Mouse (Mus musculus) embryonic facial prominence, embryonic 12.5 days (tissue): ENCODE measurements around the gene Hoxa4. TPM values are rescaled to one million over a fixed set of nuclear protein-coding genes. Genes with fewer than 3 reads are reported as not detected.

Experiments
- ATAC-seq: fragments of 200-750 bp; cut with Nextera tagmentation; 2 replicates; pipeline ENCODE4 v1.8.0; 2017; ENCODE audit not compliant: insufficient number of reproducible peaks, insufficient read depth, low FRiP score, low TSS enrichment
- H3K27ac ChIP-seq: fragments of 300-500 bp; sonication (generic); 2 replicates; pipeline ENCODE4 v1.5.1; 2016; ENCODE audit warnings: mild to moderate bottlenecking
- H3K27me3 ChIP-seq: fragments of 300-500 bp; sonication (generic); 2 replicates; pipeline ENCODE4 v1.6.1; 2016; ENCODE audit warnings: mild to moderate bottlenecking, moderate library complexity
- H3K36me3 ChIP-seq: fragments of 300-500 bp; sonication (generic); 2 replicates; pipeline ENCODE4 v1.6.1; 2016; ENCODE audit warnings: mild to moderate bottlenecking
- H3K4me1 ChIP-seq: fragments of 300-500 bp; sonication (generic); 2 replicates; pipeline ENCODE4 v1.6.1; 2016
- H3K4me2 ChIP-seq: fragments of 300-500 bp; sonication (generic); replicated peaks from 2 replicates; pipeline ENCODE4 v1.6.1; 2016; ENCODE audit warnings: mild to moderate bottlenecking, moderate library complexity
- H3K4me3 ChIP-seq: fragments of 300-500 bp; sonication (generic); 2 replicates; pipeline ENCODE4 v1.5.1; 2016; ENCODE audit warnings: mild to moderate bottlenecking
- H3K9ac ChIP-seq: fragments of 300-500 bp; sonication (generic); 2 replicates; pipeline ENCODE4 v1.6.1; 2016; ENCODE audit warnings: mild to moderate bottlenecking, moderate library complexity
- H3K9me3 ChIP-seq: fragments of 300-500 bp; sonication (generic); 2 replicates; pipeline ENCODE4 v1.6.1; 2016; ENCODE audit warnings: mild to moderate bottlenecking, moderate library complexity
- WGBS: fragments of 180-500 bp; shearing (Covaris S2); methylation state at CpG from one replicate; pipeline ENCODE4 v1.1.7; 2016; 5-methylcytosine and 5-hydroxymethylcytosine counted together
- polyA plus RNA-seq: library from polyadenylated mRNA; unstranded; fragments of >200 nt; fragmentation: Nextera tagmentation; extraction: Ambion mirVana; gene quantifications from 2 replicates; pipeline ENCODE4 v1.2.1, GENCODE M21; 2016

Hoxa4 gene
- polyA plus RNA-seq, 1 experiment from 2014 or later, result not detected

- under 1% methylated on average over 39 of the region's 39 CpGs for WGBS
- Histone ChIP-seq H3K27me3 (peaks cover 88% of the 10 kb centered on the region), H3K27ac (peak overlapping the region; percentile 86), H3K4me2 (peak overlapping the region; percentile 39), H3K36me3 (no peaks in the 10 kb centered on the region), H3K9ac (peak overlapping the region; percentile 53), H3K4me3 (peak overlapping the region; percentile 36), H3K4me1 (no peaks in the 10 kb centered on the region), H3K9me3 (no peaks in the 10 kb centered on the region)
- 0 out of 2 replicates have a peak, but pooled peaks have one; percentile 28 for ATAC-seq
Measured at GRCm38 (mm10) chr6:52164051-52164625, 27.4 kb downstream of the Hoxa4 start.

- Histone ChIP-seq H3K4me3 (peak overlapping the region; percentile 36), H3K36me3 (no peaks in the 10 kb centered on the region), H3K9ac (peak overlapping the region; percentile 53), H3K4me1 (0 out of 2 replicates have a peak, but pooled peaks cover 2% of the 10 kb centered on the region), H3K27me3 (peaks cover 90% of the 10 kb centered on the region), H3K27ac (peak overlapping the region; percentile 86), H3K9me3 (no peaks in the 10 kb centered on the region), H3K4me2 (peak overlapping the region; percentile 39)
- ATAC-seq, result no peak
- WGBS, result 1% methylated on average over 17 of the region's 17 CpGs
Measured at GRCm38 (mm10) chr6:52163366-52164031, 28.1 kb downstream of the Hoxa4 start.

DNA sequence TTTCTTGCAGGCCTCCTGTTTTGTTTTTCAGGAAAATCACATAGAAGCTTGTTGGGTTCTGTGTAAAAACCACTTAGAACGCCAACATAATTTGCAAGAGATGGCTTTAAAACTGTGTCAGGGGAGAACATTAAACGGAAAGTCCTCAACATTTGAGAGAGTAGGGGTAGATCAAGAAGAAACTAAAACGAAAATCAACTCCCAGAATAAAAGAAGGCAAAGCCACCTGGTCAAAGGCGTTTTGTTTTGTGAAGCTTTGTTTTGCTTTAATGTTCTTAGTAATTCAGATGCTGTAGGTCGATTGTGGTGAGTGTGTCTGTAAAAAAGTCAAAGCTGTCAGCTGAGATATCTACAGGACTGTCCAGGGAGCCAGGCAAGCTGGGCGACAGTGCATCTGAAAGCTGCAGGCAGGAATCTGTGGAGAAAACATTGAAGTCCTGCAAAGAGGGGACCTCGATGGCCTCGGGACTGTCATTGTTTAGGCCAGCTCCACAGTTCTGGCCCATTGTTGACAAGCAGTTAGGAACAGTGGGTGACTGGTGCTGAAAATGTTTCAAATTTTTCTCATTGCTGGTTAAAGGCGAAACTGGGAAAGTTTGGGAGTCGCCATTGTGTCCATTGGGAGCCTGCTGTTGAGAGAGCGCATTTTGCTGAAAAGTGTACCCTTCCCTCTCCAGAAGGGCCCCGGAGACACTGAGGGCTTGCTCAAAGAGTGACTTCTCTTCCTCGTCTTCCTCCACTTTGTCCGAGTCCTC is 28.8 kb downstream of the Hoxa4 start:
- peak overlapping the region; percentile 39 for H3K4me2 ChIP-seq
- peak overlapping the region; percentile 86 for H3K27ac ChIP-seq
- H3K27me3 ChIP-seq, result peaks cover 90% of the 10 kb centered on the region
- 2% methylated on average over 14 of the region's 14 CpGs for WGBS
- no peak for ATAC-seq
- peak overlapping the region; percentile 39 for H3K9ac ChIP-seq
- no peaks in the 10 kb centered on the region for H3K36me3 ChIP-seq
- H3K4me1 ChIP-seq, result 0 out of 2 replicates have a peak, but pooled peaks cover 4% of the 10 kb centered on the region
- H3K4me3 ChIP-seq, result peak overlapping the region; percentile 36
- H3K9me3 ChIP-seq, result no peaks in the 10 kb centered on the region

DNA sequence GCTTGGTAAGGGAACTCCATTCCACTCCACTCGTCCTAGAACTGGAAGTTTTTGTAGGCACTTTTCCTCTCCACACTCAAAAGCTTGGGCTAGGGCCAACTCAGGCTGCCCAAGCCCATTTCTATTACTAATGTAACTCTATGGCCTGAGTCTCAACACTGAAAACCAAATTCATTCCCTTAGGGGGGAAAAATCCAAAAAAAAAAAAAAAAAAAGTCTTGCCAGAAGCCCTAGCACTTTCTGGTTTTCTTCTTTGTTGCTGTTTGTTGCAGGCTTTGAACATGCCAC is 29.5 kb downstream of the Hoxa4 start:
- H3K9me3 ChIP-seq, result no peaks in the 10 kb centered on the region
- WGBS, result 10% methylated on average over 1 of the region's 1 CpGs
- H3K4me1 ChIP-seq, result 0 out of 2 replicates have a peak, but pooled peaks cover 4% of the 10 kb centered on the region
- 0 out of 2 replicates have a peak overlapping the region, but pooled peaks have one; percentile 12 for H3K4me3 ChIP-seq
- peak overlapping the region; percentile 39 for H3K4me2 ChIP-seq
- no peak overlapping the region for H3K27ac ChIP-seq
- no peak for ATAC-seq
- no peak overlapping the region; the same call in 1 of the 2 replicates for H3K9ac ChIP-seq
- no peaks in the 10 kb centered on the region for H3K36me3 ChIP-seq
- peaks cover 91% of the 10 kb centered on the region for H3K27me3 ChIP-seq

DNA sequence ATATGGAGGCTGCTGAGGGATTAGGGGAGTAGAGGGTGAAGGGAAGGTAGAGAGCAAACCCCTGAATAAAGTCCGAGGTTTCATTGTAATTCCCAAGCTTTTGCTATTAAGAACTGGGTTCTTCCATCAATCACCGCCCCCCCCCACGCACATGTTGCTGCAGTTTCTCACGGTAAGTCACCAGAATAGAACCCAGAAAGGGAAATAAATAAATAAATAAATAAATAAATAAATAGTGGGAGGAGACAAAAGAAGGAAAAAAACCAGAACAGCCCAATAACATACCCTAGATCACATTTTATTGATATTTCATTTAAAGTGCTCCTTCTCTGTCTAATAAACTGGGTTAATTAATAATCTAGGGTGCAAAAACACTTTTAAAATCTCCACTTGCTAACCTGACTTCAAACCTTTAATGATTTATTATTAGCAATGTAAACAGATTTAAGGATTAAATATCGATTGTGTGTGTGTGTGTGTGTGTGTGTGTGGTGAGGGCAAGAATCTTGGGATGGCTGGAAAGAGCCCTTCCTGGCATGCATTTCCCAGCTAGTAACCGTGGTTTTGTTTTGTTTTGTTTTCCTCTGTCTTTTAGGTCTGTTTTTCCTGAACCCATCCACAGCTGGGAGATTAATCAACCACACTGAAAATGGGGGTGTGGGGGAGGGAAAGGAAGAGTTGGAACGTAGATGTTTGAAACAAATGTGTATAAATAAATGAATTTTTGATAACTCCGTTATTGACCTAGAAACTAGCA is 30.0 kb downstream of the Hoxa4 start:
- no peak for ATAC-seq
- H3K4me2 ChIP-seq, result peak overlapping the region; percentile 99
- 3% methylated on average over 8 of the region's 8 CpGs for WGBS
- H3K4me1 ChIP-seq, result 0 out of 2 replicates have a peak, but pooled peaks cover 4% of the 10 kb centered on the region
- H3K9me3 ChIP-seq, result no peaks in the 10 kb centered on the region
- H3K9ac ChIP-seq, result peak overlapping the region; percentile 40; the same call in 1 of the 2 replicates
- H3K27ac ChIP-seq, result no peak overlapping the region
- H3K27me3 ChIP-seq, result peaks cover 92% of the 10 kb centered on the region
- H3K4me3 ChIP-seq, result peak overlapping the region; percentile 15
- H3K36me3 ChIP-seq, result no peaks in the 10 kb centered on the region

DNA sequence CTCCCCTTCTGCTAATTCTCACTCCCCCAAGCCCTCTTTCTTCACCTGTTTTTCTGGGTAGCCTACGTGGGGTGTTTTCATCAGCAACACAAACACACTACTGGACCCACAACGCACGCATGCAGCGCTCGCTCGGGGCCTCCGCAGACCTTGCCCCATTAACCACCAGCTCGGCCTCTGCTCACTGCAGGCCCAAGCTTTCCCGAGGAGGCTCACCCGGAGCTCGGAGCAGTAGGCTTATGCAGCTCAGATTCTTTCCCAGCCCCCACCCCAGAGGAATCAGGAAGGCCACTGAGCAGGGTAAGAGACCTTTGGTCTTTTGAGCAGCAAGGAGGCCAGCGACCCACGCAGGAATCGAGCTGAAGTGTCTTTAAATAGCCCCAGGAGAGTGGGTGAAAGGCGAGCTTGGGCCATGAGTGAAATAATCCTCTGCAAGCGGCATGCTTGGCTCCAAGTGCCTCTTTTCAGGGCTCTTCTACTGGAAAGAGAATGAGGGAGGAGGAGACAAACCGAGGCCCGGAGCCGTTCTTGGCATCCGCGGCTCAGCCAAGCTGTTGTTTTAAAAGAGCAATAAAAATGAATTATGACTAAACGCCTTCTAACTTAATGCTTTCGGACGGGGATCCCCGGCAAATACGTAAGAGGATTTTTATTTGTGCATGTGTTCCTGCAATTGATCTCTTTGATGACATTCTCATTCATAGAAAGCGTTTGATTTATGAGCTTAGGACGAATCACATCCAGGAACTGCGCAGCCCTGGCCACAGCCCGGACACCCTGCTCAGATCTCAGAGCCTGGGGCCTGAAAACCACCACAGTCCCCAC is 30.8 kb downstream of the Hoxa4 start:
- no peaks in the 10 kb centered on the region for H3K9me3 ChIP-seq
- H3K9ac ChIP-seq, result peak overlapping the region; percentile 40; the same call in 1 of the 2 replicates
- H3K4me2 ChIP-seq, result peak overlapping the region; percentile 99
- H3K4me3 ChIP-seq, result peak overlapping the region; percentile 15
- H3K27ac ChIP-seq, result peak overlapping the region; percentile 32; the same call in 1 of the 2 replicates
- no peak for ATAC-seq
- whole genome bisulfite sequencing, result 1% methylated on average over 30 of the region's 30 CpGs
- peaks cover 92% of the 10 kb centered on the region for H3K27me3 ChIP-seq
- no peaks in the 10 kb centered on the region for H3K36me3 ChIP-seq
- 0 out of 2 replicates have a peak, but pooled peaks cover 4% of the 10 kb centered on the region for H3K4me1 ChIP-seq

DNA sequence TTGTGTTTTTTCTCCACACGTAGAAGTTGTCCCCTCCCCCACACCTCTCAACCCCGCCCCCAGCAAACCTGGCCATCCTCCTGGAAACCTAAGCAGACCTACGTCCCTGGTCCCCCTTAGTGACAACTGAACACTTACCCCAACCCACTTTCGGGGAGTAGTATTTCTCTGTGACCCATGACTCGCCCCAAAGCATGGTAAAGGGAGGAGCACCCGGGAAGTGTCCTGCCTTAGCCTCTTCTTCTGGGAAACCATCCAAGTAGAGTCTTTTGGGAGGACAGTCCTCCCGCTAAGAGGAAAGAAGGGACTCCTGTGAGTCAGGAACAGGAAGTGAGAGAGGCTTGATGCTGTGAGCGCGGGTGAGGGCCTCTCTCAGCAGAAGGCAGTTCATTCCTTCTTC is 31.6 kb downstream of the Hoxa4 start:
- Histone ChIP-seq H3K4me2 (peak overlapping the region; percentile 99), H3K4me1 (0 out of 2 replicates have a peak, but pooled peaks cover 4% of the 10 kb centered on the region), H3K9ac (0 out of 2 replicates have a peak overlapping the region, but pooled peaks have one; percentile 5), H3K4me3 (peak overlapping the region; percentile 15; the same call in 1 of the 2 replicates), H3K9me3 (no peaks in the 10 kb centered on the region), H3K27me3 (peaks cover 92% of the 10 kb centered on the region), H3K27ac (0 out of 2 replicates have a peak overlapping the region, but pooled peaks have one; percentile 32), H3K36me3 (no peaks in the 10 kb centered on the region)
- 2% methylated on average over 9 of the region's 9 CpGs for WGBS
- no peak for ATAC-seq

DNA sequence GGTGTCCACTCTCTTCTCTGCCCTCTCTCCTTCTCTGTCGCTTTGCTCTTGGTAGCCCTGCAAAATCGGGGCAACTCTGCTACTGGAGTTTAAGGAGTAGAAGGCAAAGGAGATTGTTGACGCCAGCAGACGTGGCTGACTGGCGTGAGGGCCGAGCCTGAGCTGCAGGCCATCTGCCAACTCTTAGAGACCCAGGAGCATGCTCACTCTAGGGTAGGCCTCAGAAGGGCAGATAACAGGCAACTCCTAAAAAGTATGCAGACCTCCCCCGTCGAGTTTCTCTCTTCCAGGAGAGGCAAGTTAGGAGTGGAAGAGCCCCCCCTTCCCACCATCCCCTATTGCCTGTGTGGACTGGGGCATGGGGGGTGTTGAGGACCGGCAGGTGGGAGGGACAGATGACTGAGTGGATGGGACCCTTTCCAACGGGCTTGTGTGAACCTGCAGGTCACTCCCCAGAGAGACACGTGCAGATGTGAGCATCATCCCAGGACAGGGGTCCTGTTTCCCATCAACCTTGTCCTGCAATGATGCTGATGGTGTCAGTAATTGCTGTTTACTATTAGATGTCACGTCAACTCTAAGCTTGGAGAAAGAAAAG is 32.3 kb downstream of the Hoxa4 start:
- H3K4me2 ChIP-seq, result peak overlapping the region; percentile 99
- no peaks in the 10 kb centered on the region for H3K36me3 ChIP-seq
- 2% methylated on average over 12 of the region's 12 CpGs for WGBS
- 0 out of 2 replicates have a peak, but pooled peaks cover 4% of the 10 kb centered on the region for H3K4me1 ChIP-seq
- no peaks in the 10 kb centered on the region for H3K9me3 ChIP-seq
- no peak for ATAC-seq
- H3K4me3 ChIP-seq, result peak overlapping the region; percentile 56
- peaks cover 93% of the 10 kb centered on the region for H3K27me3 ChIP-seq
- H3K27ac ChIP-seq, result no peak overlapping the region
- 0 out of 2 replicates have a peak overlapping the region, but pooled peaks have one; percentile 48 for H3K9ac ChIP-seq

DNA sequence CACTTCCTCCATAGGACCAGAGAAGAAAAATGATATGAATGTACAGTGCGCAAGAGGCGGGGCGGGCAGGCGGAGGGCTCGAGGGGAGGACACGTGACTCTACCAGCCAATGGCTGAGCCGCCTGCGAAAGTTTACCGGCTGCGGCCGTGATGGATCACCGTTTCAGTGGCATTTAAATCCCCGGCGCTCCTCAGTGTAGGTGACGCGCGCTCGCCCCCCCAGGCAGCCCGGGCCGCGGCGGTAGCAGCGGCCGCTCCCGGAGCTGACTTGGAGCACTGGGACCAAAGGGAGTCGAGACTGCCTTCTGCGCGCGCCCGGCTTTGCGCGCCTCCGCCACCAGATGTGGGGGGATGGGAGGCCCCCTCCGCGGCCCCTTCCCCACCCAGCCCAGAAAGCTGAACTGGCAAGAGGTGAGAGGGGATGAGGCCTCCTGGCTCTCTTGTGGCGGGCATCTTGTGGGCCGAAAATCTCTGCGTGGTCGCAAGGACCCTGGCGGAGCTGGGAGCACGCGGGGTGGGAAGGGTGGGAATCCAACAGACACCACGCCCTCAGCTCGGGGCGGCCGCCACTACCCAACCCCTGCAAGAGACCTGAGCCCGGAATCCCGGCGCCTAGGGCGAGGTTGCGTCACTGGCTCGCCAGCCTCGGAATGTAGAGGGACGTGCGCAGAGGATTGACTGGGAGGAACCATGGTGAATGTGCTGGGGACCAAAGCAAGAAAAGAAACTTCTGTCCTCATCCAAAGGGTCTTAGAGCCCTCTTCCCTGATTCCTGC is 33.1 kb downstream of the Hoxa4 start, which contains the start of gene Hoxa1:
Hoxa1 (minus strand) TSS at position 42 of the 776 bp plus-strand sequence.
- H3K36me3 ChIP-seq, result no peaks in the 10 kb centered on the region
- H3K4me1 ChIP-seq, result 0 out of 2 replicates have a peak, but pooled peaks cover 4% of the 10 kb centered on the region
- under 1% methylated on average over 55 of the region's 55 CpGs for WGBS

More for the DNA sequence above, 33.1 kb downstream of the Hoxa4 start, which contains the start of gene Hoxa1:
- H3K27me3 ChIP-seq, result peaks cover 93% of the 10 kb centered on the region
- H3K4me3 ChIP-seq, result peak within 1 kb of the TSS; percentile 56
- ATAC-seq, result peak; percentile 62
- peak within 1 kb of the TSS; percentile 99 for H3K4me2 ChIP-seq
- H3K27ac ChIP-seq, result 0 out of 2 replicates have a peak within 1 kb of the TSS, but pooled peaks have one; percentile 26
- peak within 1 kb of the TSS; percentile 48 for H3K9ac ChIP-seq
- no peaks in the 10 kb centered on the region for H3K9me3 ChIP-seq
